Mouse (Mus musculus): ENCODE results near the gene Ocel1.

Ocel1 gene

GRCm38 (mm10) chr8:71405401-71406098 is 34.5 kb downstream of the Ocel1 start, which contains the start of gene Ankle1:
Gene Ankle1 (plus strand): TSS chr8:71406010.
- DNase-seq: peak; percentile 90 to 92

- DNase-seq: peak in 1 of 2 experiments; percentile 62
Observed at GRCm38 (mm10) chr8:71406099-71407015, 35.3 kb downstream of the Ocel1 start.

GRCm38 (mm10) chr8:71407441-71407840 is 36.3 kb downstream of the Ocel1 start:
- DNase-seq: no peak

- no peak for DNase-seq
Observed at GRCm38 (mm10) chr8:71408231-71408630, 37.1 kb downstream of the Ocel1 start.

GRCm38 (mm10) chr8:71411535-71412273 is 40.6 kb downstream of the Ocel1 start:
- no peak for DNase-seq

- DNase-seq: no peak
Observed at GRCm38 (mm10) chr8:71422121-71422520, 51.0 kb downstream of the Ocel1 start.
